Mouse (Mus musculus) CH12.LX (cell line): ENCODE measurements around the gene Fam181b. TPM values are rescaled to one million over a fixed set of nuclear protein-coding genes. Genes with fewer than 3 reads are reported as not detected.

ENCODE experiments used
- DNase-seq: peaks from one replicate; pipeline ENCODE4 v3.0.0-alpha.2; 2013; ENCODE audit errors: extremely low read depth
- H3K27ac ChIP-seq: 2 replicates; pipeline ENCODE4 v1.5.1; 2012; ENCODE audit warnings: low read depth, mild to moderate bottlenecking, control low read depth, moderate library complexity; ENCODE audit not compliant: insufficient read depth
- H3K27me3 ChIP-seq: replicated peaks from 2 replicates; pipeline ENCODE3; 2012; ENCODE audit warnings: inconsistent platforms
- H3K36me3 ChIP-seq, 2 experiments: replicated peaks in 1 of 2; 2 replicates each; pipeline versions ENCODE3 to v1.6.1; 2012; ENCODE audit warnings: inconsistent platforms in 1 of 2, low read length in 1 of 2, mild to moderate bottlenecking in 1 of 2, mixed read lengths in 1 of 2, moderate library complexity in 1 of 2; ENCODE audit not compliant: control insufficient read depth in 1 of 2, insufficient read depth in 1 of 2
- H3K4me1 ChIP-seq, 2 experiments: 2 replicates each; pipeline ENCODE4 v1.6.1; 2012; ENCODE audit warnings: inconsistent platforms in 1 of 2, moderate library complexity in 1 of 2; ENCODE audit not compliant: insufficient read depth in 2 of 2, control insufficient read depth in 1 of 2
- H3K4me2 ChIP-seq: 2 replicates; pipeline ENCODE4 v1.6.1; 2012; ENCODE audit warnings: low read depth, mild to moderate bottlenecking, control low read depth; ENCODE audit not compliant: poor library complexity, insufficient read depth, severe bottlenecking
- H3K4me3 ChIP-seq, 3 experiments: fragments of 150-350 bp in 1 of 3; sonication (generic) in 1 of 3; replicated peaks in 1 of 3; 2 replicates each; pipeline versions ENCODE3 to v1.5.1; 2011 to 2012; ENCODE audit warnings: low read depth in 2 of 3, low read length in 2 of 3, mild to moderate bottlenecking in 2 of 3, moderate library complexity in 2 of 3, control low read depth in 1 of 3, improper control_type of control experiment in 1 of 3, inconsistent platforms in 1 of 3, mixed read lengths in 1 of 3; ENCODE audit not compliant: poor library complexity in 1 of 3
- H3K79me2 ChIP-seq: replicated peaks from 2 replicates; pipeline ENCODE4 v1.6.1; 2012; ENCODE audit warnings: mild to moderate bottlenecking, moderate library complexity; ENCODE audit not compliant: control insufficient read depth, poor library complexity, insufficient read depth, severe bottlenecking; ENCODE audit errors: extremely low read depth
- H3K9ac ChIP-seq: 2 replicates; pipeline ENCODE4 v1.6.1; 2012; ENCODE audit warnings: low read depth, mild to moderate bottlenecking, control low read depth, moderate library complexity; ENCODE audit not compliant: insufficient read depth
- H3K9me3 ChIP-seq: replicated peaks from 2 replicates; pipeline ENCODE3; 2012; ENCODE audit warnings: low read length, inconsistent platforms, mixed read lengths
- CTCF ChIP-seq, 2 experiments: IDR thresholded peaks in 1 of 2; conservative IDR thresholded peaks in 1 of 2; 2 replicates each; pipeline ENCODE4 v1.5.1; 2011 to 2012; ENCODE audit warnings: low read depth in 2 of 2, low read length in 2 of 2, improper control_type of control experiment in 1 of 2, inconsistent platforms in 1 of 2, mild to moderate bottlenecking in 1 of 2, moderate library complexity in 1 of 2
- E2F4 ChIP-seq: IDR thresholded peaks from 2 replicates; pipeline ENCODE4 v1.6.1; 2011; ENCODE audit warnings: low read depth, low read length, improper control_type of control experiment; ENCODE audit not compliant: insufficient replicate concordance
- ETS1 ChIP-seq: conservative IDR thresholded peaks from 2 replicates; pipeline ENCODE4 v1.6.1; 2012; ENCODE audit warnings: low read depth, mild to moderate bottlenecking, inconsistent platforms, low read length, improper control_type of control experiment, moderate library complexity
- HCFC1 ChIP-seq: IDR thresholded peaks from 2 replicates; pipeline ENCODE4 v1.6.1; 2012; ENCODE audit warnings: low read depth, mild to moderate bottlenecking, inconsistent platforms, low read length, improper control_type of control experiment
- JUN ChIP-seq: IDR thresholded peaks from 2 replicates; pipeline ENCODE4 v1.6.1; 2011; ENCODE audit warnings: low read depth, mild to moderate bottlenecking, low read length, improper control_type of control experiment, moderate library complexity; ENCODE audit not compliant: insufficient read depth
- KAT2A ChIP-seq: IDR thresholded peaks from 2 replicates; pipeline ENCODE4 v1.6.1; 2012; ENCODE audit warnings: low read length, improper control_type of control experiment, inconsistent platforms; ENCODE audit not compliant: insufficient replicate concordance
- MAFK ChIP-seq: IDR thresholded peaks from 2 replicates; pipeline ENCODE4 v1.6.1; 2011; ENCODE audit warnings: low read length, improper control_type of control experiment; ENCODE audit not compliant: insufficient replicate concordance
- MXI1 ChIP-seq: IDR thresholded peaks from 2 replicates; pipeline ENCODE4 v1.6.1; 2011; ENCODE audit warnings: mild to moderate bottlenecking, low read depth, low read length, improper control_type of control experiment
- MYC ChIP-seq: IDR thresholded peaks from 2 replicates; pipeline ENCODE4 v1.6.1; 2011; ENCODE audit warnings: low read depth, mild to moderate bottlenecking, improper control_type of control experiment, low read length
- NRF1 ChIP-seq: IDR thresholded peaks from 2 replicates; pipeline ENCODE4 v1.6.1; 2014; ENCODE audit warnings: low read depth, mild to moderate bottlenecking, inconsistent platforms, low read length, improper control_type of control experiment, moderate library complexity
- POLR2A ChIP-seq: IDR thresholded peaks from 2 replicates; pipeline ENCODE4 v1.6.1; 2011; ENCODE audit warnings: low read depth, mild to moderate bottlenecking, improper control_type of control experiment, low read length
- POLR2AphosphoS2 ChIP-seq: IDR thresholded peaks from 2 replicates; pipeline ENCODE4 v1.6.1; 2011; ENCODE audit warnings: low read depth, low read length, improper control_type of control experiment
- RAD21 ChIP-seq: IDR thresholded peaks from 2 replicates; pipeline ENCODE4 v1.6.1; 2011; ENCODE audit warnings: low read depth, mild to moderate bottlenecking, low read length, improper control_type of control experiment, moderate library complexity
- RCOR1 ChIP-seq: conservative IDR thresholded peaks from 2 replicates; pipeline ENCODE4 v1.6.1; 2012; ENCODE audit warnings: low read depth, mild to moderate bottlenecking, inconsistent platforms, low read length, improper control_type of control experiment
- SMC3 ChIP-seq: IDR thresholded peaks from 2 replicates; pipeline ENCODE4 v1.6.1; 2011; ENCODE audit warnings: low read depth, low read length, improper control_type of control experiment
- TCF12 ChIP-seq: IDR thresholded peaks from 2 replicates; pipeline ENCODE4 v1.6.1; 2014; ENCODE audit warnings: low read depth, mild to moderate bottlenecking, inconsistent platforms, low read length, improper control_type of control experiment
- UBTF ChIP-seq: IDR thresholded peaks from 2 replicates; pipeline ENCODE4 v1.6.1; 2012; ENCODE audit warnings: low read depth, mild to moderate bottlenecking, inconsistent platforms, low read length, improper control_type of control experiment, moderate library complexity
- USF1 ChIP-seq: IDR thresholded peaks from 2 replicates; pipeline ENCODE4 v1.6.1; 2014; ENCODE audit warnings: low read depth, mild to moderate bottlenecking, inconsistent platforms, low read length, improper control_type of control experiment
- USF2 ChIP-seq: conservative IDR thresholded peaks from 2 replicates; pipeline ENCODE4 v1.6.1; 2011; ENCODE audit warnings: low read depth, low read length, improper control_type of control experiment
- ZC3H11A ChIP-seq: IDR thresholded peaks from 2 replicates; pipeline ENCODE4 v1.6.1; 2012; ENCODE audit warnings: low read depth, mild to moderate bottlenecking, inconsistent platforms, low read length, improper control_type of control experiment
- dilution Hi-C: fragments of 300-500 bp; cut with MboI; formaldehyde crosslinking; loops from 2 replicates; pipeline ENCODE4 v1.14.3; 2020; ENCODE audit warnings: low sequenced_read_pairs; ENCODE audit not compliant: extremely low pct_unique_long_range_greater_than_20kb, extremely low pct_ligation_motif_present
- in situ Hi-C: fragments of 300-500 bp; cut with MboI; formaldehyde crosslinking; loops from 3 replicates; pipeline ENCODE4 v1.14.3; 2019; ENCODE audit warnings: low sequenced_read_pairs, low pct_ligation_motif_present, low pct_unique_long_range_greater_than_20kb, mixed read lengths
- polyA plus RNA-seq: library from polyadenylated mRNA; unstranded; fragments of >175 nt; gene quantifications from 2 replicates; pipeline ENCODE4 v1.2.1, GENCODE M21; 2012; ENCODE audit warnings: low read depth; ENCODE audit not compliant: insufficient read length
- total RNA-seq, 2 experiments: library from RNA; depleted of rRNA; stranded (reverse); fragments of 300-350 nt in 1 of 2; fragments of >200 nt in 1 of 2; gene quantifications; 2 replicates each; pipeline ENCODE4 v1.2.3; 2012 to 2014

Fam181b gene
- total and polyA plus RNA-seq, 3 experiments: not detected

DNA sequence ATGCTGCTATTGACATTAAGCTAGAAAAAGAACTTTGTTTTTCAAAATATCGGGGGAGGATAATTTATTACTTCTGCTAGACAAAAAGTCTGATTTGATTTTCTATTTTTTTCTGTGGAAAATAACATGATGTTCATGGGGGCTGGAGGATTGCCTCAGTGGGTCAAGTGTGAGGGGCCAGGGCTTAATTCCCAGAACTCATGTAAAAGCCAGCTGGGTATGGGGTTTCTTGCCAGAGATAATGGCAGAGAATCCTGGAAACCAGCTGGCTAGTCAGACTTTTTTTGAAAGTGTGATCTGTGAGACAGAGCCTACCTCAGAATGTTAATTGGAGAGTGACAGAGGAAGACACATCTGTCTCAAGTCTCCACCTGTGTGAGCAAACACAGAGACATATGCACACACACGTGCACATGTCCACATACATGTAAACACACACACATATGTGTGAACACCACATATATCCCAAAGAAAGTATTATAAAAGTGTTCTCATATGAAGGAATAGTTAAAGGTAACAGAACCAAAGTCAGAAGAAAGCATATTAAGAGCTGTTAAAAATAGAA lies 25.2 kb downstream of the Fam181b start:
- no peak overlapping the region for H3K4me2 ChIP-seq
- TF ChIP-seq CTCF (conservative IDR thresholded peaks at IDR 0.05 in 1 of 2, IDR thresholded peaks at IDR 0.05 in 1 of 2; ENCODE audit: low read depth in 2 of 2, low read length in 2 of 2): no peak
- TF ChIP-seq POLR2AphosphoS2: no peak
- TF ChIP-seq NRF1: no peak
- no peak for TF ChIP-seq TCF12
- TF ChIP-seq RAD21: no peak
- H3K4me3 ChIP-seq: no peak overlapping the region
- H3K9me3 ChIP-seq: no peaks in the 10 kb centered on the region
- dilution Hi-C loops (no loop called here), in situ Hi-C loops (no loop called here)
- H3K36me3 ChIP-seq: no peaks in the 10 kb centered on the region
- no peaks in the 10 kb centered on the region for H3K79me2 ChIP-seq
- no peak for DNase-seq
- H3K27me3 ChIP-seq: peaks cover 25% of the 10 kb centered on the region
- no peaks in the 10 kb centered on the region for H3K4me1 ChIP-seq
- no peak overlapping the region for H3K9ac ChIP-seq
- no peak overlapping the region for H3K27ac ChIP-seq

DNA sequence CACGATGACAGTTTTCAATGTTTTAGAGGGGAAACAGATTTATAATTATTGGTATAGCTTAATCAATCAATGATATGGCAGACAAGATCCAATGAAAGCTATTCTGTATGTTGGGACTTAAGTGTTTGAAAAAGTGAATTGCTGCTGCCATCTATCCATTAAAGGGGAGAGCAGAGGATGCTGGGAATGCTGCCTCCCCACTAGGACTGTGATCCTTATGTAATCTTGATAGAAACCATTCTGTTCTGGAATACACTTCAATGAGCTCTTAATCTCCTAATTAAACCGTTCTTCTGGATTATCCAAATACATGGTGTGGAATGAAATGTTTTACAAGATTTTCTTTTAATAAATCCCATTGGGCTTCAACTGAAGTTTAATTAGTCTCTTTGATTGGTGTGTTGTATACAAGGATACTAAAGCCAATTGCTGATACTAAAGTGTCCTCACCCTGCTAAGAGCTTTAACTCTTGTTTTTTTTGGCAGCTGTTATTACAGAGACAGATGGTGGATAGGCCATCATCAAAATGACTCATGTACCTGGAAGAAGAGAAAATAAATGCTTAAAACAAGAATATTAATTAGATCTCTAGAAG lies 30.8 kb downstream of the Fam181b start:
- Histone ChIP-seq H3K79me2 (no peaks in the 10 kb centered on the region), H3K9me3 (no peaks in the 10 kb centered on the region), H3K4me3 (no peak overlapping the region), H3K4me1 (no peaks in the 10 kb centered on the region), H3K4me2 (no peak overlapping the region), H3K9ac (no peak overlapping the region), H3K27me3 (peaks cover 32% of the 10 kb centered on the region)
- dilution Hi-C loops: no loop called here
- no peak for DNase-seq
- in situ Hi-C loops: no loop called here
- TF ChIP-seq SMC3: no peak
- no peak for TF ChIP-seq HCFC1
- TF ChIP-seq E2F4: no peak
- TF ChIP-seq UBTF: no peak
- TF ChIP-seq MAFK: no peak
- TF ChIP-seq ZC3H11A: no peak
- TF ChIP-seq RCOR1: no peak
- TF ChIP-seq USF2: no peak
- no peak for TF ChIP-seq POLR2A
- no peak for TF ChIP-seq USF1
- TF ChIP-seq POLR2AphosphoS2: no peak
- no peak for TF ChIP-seq KAT2A
- TF ChIP-seq ETS1: no peak
- TF ChIP-seq MYC: no peak
- no peak for TF ChIP-seq MXI1
- TF ChIP-seq JUN: no peak
- TF ChIP-seq, all 38 proteins: peak for 0
- no peaks in the 10 kb centered on the region for H3K36me3 ChIP-seq
- H3K27ac ChIP-seq: no peak overlapping the region
